Mouse (Mus musculus): ENCODE data around the gene Gm21992.

- TF ChIP-seq CTCF (IDR thresholded peaks at IDR 0.05; ENCODE audit: low read depth), result no peak
- TF ChIP-seq EP300 (optimal IDR thresholded peaks at IDR 0.05), result no peak
These were observed 464 bp upstream of the Gm21992 start for GRCm38 (mm10) chr19:4811909-4812242.
